ENCODE assay signal across 23 mouse cellular contexts in the genomic region with DNA sequence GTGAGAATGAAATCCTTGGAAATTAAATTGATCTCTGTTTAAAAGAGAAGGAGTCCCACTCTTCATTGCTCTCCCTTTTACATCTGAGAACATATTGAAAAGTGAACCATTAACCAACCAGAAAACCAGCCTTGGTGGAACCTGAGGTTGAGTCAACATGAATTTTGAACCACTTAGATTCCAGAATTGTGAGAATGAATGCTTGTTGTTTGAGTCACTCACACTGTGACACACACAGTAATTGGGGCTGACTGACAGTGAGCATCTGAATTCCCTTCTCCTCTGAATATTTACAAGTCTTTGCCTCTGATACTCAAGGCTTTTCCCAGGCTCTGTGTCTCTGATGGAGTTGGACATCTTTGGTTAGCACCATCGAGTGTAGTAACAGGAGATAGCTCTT.
"Had no signal": no experiment of that assay in that cellular context is flagged by ENCODE, and none has a peak within 500 bp of the region (broad histone marks: within the 10 kb centered on the region; RNA-seq: fewer than 3 reads in every experiment).

No protein-coding gene starts in this region.

- H3K27me3 ChIP-seq: embryonic facial prominence, embryonic 12.5 days; embryonic facial prominence, embryonic 13.5 days; embryonic facial prominence, embryonic 15.5 days; forebrain, embryonic 12.5 days; forebrain, embryonic 13.5 days; forebrain, embryonic 15.5 days had no signal

- DNase-seq: cerebellum, adult 9-11 months; cerebellum, postnatal 10 days; cerebellum, postnatal 14 days; cerebellum, postnatal 25 days; cerebellum, postnatal 36 days; embryo, embryonic 11 days; forebrain, postnatal 0 days; gastrocnemius, adult 2 months; gastrocnemius, postnatal 10 days; gastrocnemius, postnatal 14 days; gastrocnemius, postnatal 25 days; gastrocnemius, postnatal 36 days; heart, adult 11 months; heart, adult 18-20 months; heart, adult 2 months had no signal

- ATAC-seq: forebrain, embryonic 13.5 days; forebrain, embryonic 14.5 days; forebrain, embryonic 15.5 days; forebrain, embryonic 16.5 days; forebrain, postnatal 0 days had no signal
